Mouse (Mus musculus): ENCODE results near the gene Rfc1. TPM values are rescaled to one million over a fixed set of nuclear protein-coding genes. Genes with fewer than 3 reads are reported as not detected.

Gene Rfc1
- polyA plus RNA-seq, 1 experiment from 2014 or later = 93.8 TPM

DNA sequence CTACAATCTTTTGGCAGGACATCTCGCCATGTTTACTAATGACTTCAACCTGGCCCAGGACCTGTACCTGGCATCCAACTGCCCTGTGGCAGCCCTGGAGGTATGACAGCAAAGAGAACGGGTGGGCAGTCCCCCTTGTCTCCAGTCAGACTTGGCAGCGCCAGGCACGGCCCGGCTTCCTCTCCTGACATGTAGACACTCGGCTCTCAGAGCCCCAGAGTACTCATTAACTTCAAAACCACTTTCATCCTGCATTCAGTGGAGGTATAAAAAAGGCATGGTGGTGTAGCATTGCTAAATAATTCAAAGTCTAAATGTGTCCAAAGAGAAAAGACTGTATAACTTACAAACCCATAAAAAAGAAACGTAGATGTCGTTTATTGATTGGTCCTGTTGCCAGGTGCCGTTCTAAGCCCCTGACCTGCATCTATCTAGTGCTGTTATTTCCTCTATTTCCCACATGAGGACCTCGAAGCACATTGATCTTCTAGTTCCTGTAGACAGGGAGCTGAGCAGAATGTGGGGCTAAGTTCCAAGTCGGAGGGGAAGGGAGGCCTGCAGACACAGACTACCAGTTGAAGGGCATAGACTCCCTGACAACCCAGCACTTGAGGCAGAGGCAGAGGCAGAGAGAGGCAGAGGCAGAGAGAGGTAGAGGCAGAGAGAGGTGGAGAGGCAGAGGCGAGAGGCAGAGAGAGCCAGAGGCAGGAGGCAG lies 104.0 kb downstream of the Rfc1 start:
- Histone ChIP-seq H3K27ac (no peak overlapping the region), H3K9me3 (no peaks in the 10 kb centered on the region), H3K4me1 (no peaks in the 10 kb centered on the region), H3K4me2 (no peak overlapping the region), H3K36me3 (replicated peaks) (peaks cover 28% of the 10 kb centered on the region), H3K9ac (no peak overlapping the region), H3K4me3 (replicated peaks) (no peak overlapping the region), H3K27me3 (no peaks in the 10 kb centered on the region)
- ATAC-seq (ENCODE audit: low FRiP score) = no peak
- 83% methylated on average over 12 of the region's 12 CpGs for WGBS

DNA sequence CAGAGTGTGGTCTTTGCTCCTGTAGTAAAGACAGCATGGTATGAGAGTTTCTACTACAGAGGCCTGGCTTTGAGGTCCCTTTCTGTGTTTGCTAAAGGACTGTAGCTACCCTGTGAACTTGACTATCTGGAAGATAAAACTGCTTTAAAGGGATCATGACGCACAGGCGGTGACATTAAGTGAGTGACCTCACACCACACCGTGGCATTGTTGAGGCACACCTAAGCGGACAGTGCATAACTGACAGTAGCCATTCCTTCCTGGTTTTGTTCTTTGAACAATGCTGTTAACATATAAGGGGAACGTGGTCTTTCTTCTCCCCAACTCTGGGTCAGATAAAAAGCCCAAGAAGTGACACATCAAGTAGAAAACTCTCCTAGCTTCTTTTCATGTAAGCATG lies 111.4 kb downstream of the Rfc1 start:
- no peak for ATAC-seq (ENCODE audit: low FRiP score)
- H3K9ac ChIP-seq = no peak overlapping the region
- H3K27ac ChIP-seq = no peak overlapping the region
- no peak overlapping the region for H3K4me2 ChIP-seq
- no peak overlapping the region for H3K4me3 ChIP-seq (replicated peaks)
- H3K9me3 ChIP-seq = no peaks in the 10 kb centered on the region
- H3K36me3 ChIP-seq (replicated peaks) = peaks cover 40% of the 10 kb centered on the region
- no peaks in the 10 kb centered on the region for H3K27me3 ChIP-seq
- H3K4me1 ChIP-seq = no peaks in the 10 kb centered on the region
- 91% methylated on average over 5 of the region's 5 CpGs for WGBS

DNA sequence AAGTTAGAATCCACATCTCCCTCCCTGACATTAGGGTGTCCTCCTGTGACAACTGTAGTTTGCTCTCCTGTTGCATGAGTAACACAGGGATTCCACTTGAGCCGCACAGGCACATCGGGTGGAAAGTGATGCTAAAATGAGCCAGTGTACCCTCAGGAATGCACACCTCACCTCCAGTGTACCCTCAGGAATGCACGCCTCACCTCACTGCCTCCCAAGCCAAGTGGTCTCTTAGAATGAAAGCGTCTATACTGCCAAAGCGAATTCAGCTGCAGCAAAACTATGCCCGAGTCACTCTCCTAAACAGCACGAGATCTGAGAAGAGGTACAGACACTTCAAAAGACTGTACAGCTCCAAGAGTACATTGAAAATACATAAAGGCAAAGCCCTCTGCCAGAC lies 114.4 kb downstream of the Rfc1 start:
- 84% methylated on average over 7 of the region's 7 CpGs for WGBS
- H3K9ac ChIP-seq = no peak overlapping the region

DNA sequence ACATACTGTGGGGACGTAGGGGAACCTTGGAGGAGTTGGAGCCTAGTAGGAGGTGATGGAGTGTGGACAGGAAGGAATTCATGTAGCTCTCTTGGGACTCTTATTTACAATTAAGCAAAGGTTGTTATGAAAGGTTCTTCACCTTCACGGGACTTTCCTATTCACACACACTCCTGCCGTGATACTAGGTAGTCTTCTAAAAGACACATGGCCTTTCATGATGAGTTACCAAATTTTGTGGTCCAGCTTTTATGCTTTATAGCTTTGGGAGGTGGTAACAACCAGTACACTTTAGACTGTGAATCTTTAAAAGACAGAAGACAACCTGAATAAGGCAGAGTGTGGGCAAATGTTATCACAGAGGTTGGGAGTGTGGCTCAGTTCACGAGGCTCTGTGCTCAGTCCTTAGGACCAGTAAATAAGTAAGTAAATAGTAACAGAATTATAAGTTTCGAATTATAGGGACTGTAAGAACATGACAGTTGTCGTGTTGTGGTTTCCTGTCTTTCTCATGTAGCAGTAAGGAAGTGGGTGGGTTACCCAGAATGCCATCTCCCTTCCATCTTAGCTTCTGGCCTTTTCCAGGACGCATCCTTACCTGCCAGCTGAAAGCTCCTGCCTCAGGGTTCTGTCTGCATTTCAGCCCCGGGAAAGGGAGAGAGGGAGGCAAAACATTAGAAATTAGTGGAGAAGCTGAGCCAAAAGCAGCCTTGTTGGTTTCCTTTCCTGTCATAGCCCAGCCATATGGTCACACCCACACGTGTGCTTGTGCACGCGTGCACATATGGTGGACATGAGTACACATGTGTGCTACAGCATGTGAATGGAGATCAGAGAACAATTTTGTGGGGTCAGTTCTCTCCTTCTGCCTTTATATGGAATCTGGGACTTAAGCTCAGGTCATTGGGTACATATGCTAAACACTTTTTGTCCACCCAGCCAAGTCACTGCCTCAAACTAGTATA lies 117.9 kb downstream of the Rfc1 start:
- no peaks in the 10 kb centered on the region for H3K9me3 ChIP-seq
- H3K4me1 ChIP-seq = no peaks in the 10 kb centered on the region
- WGBS = 91% methylated on average over 11 of the region's 11 CpGs
- H3K27me3 ChIP-seq = no peaks in the 10 kb centered on the region
- no peak overlapping the region for H3K27ac ChIP-seq
- no peak overlapping the region for H3K4me3 ChIP-seq (replicated peaks)
- H3K4me2 ChIP-seq = no peak overlapping the region
- H3K9ac ChIP-seq = no peak overlapping the region
- no peak for ATAC-seq (ENCODE audit: low FRiP score)
- peaks cover 7% of the 10 kb centered on the region for H3K36me3 ChIP-seq (replicated peaks)

More for the DNA sequence above, 114.4 kb downstream of the Rfc1 start:
- no peak overlapping the region for H3K4me3 ChIP-seq (replicated peaks)
- no peaks in the 10 kb centered on the region for H3K27me3 ChIP-seq
- H3K27ac ChIP-seq = no peak overlapping the region
- no peaks in the 10 kb centered on the region for H3K4me1 ChIP-seq
- no peak for ATAC-seq (ENCODE audit: low FRiP score)
- no peak overlapping the region for H3K4me2 ChIP-seq
- H3K36me3 ChIP-seq (replicated peaks) = peaks cover 24% of the 10 kb centered on the region
- no peaks in the 10 kb centered on the region for H3K9me3 ChIP-seq

DNA sequence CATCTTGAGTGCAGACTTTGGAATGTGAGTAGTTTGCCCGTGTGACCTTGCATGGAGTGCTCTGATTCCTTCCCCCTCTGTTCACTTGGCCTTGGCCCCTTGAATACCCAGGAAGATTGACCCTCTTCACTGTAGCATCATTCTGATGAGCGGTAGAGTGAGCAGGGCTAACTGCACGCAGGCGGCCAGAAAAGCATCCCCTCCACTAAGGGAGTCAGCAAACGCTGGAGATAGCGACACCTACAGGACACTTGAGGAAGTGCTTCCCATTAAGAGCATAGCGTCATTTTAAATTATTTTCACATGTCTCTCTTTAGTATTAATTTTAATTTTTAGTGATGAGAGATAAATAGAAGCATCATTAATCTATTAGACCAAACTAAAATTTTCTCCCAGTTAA lies 122.1 kb downstream of the Rfc1 start:
- ATAC-seq (ENCODE audit: low FRiP score) = peak; percentile 53; the same call in 1 of the 2 replicates
- no peaks in the 10 kb centered on the region for H3K4me1 ChIP-seq
- H3K36me3 ChIP-seq (replicated peaks) = no peaks in the 10 kb centered on the region; the same call in 1 of the 2 replicates
- 23% methylated on average over 7 of the region's 7 CpGs for WGBS
- H3K27ac ChIP-seq = no peak overlapping the region
- H3K27me3 ChIP-seq = no peaks in the 10 kb centered on the region
- no peak overlapping the region for H3K9ac ChIP-seq
- H3K9me3 ChIP-seq = no peaks in the 10 kb centered on the region
- H3K4me3 ChIP-seq (replicated peaks) = no peak overlapping the region
- no peak overlapping the region for H3K4me2 ChIP-seq

Other genes with a start within 250 kb of the Rfc1 start
- gene Tmem156, start 243.5 kb downstream of the Rfc1 start, polyA plus RNA-seq (2016; fragmentation: Nextera tagmentation; extraction: Ambion mirVana) = 0.27 TPM in 1 of 2 replicates, not detected in the other
- 47.1 and 47.6 TPM in 2 replicates for gene Klhl5, start 228.1 kb downstream of the Rfc1 start, polyA plus RNA-seq (2016; fragmentation: Nextera tagmentation; extraction: Ambion mirVana)
- 13.8 and 14.8 TPM in 2 replicates for gene Wdr19, start 136.0 kb downstream of the Rfc1 start, polyA plus RNA-seq (2016; fragmentation: Nextera tagmentation; extraction: Ambion mirVana)
- 0.13 TPM in 1 of 2 replicates, not detected in the other for gene Klb, start 12.6 kb upstream of the Rfc1 start, polyA plus RNA-seq (2016; fragmentation: Nextera tagmentation; extraction: Ambion mirVana)
- gene Rpl9, start 55.8 kb upstream of the Rfc1 start, polyA plus RNA-seq (2016; fragmentation: Nextera tagmentation; extraction: Ambion mirVana) = 738 and 747 TPM in 2 replicates
- gene Lias, start 55.8 kb upstream of the Rfc1 start, polyA plus RNA-seq (2016; fragmentation: Nextera tagmentation; extraction: Ambion mirVana) = 61.4 and 66.6 TPM in 2 replicates
- 78.7 and 85.9 TPM in 2 replicates for gene Ugdh, start 100.3 kb upstream of the Rfc1 start, polyA plus RNA-seq (2016; fragmentation: Nextera tagmentation; extraction: Ambion mirVana)
- not detected in 2 replicates for gene Gm43552, start 157.2 kb upstream of the Rfc1 start, polyA plus RNA-seq (2016; fragmentation: Nextera tagmentation; extraction: Ambion mirVana)
- 113 and 118 TPM in 2 replicates for gene Smim14, start 201.5 kb upstream of the Rfc1 start, polyA plus RNA-seq (2016; fragmentation: Nextera tagmentation; extraction: Ambion mirVana)
- 185 and 192 TPM in 2 replicates for gene Ube2k, start 201.6 kb upstream of the Rfc1 start, polyA plus RNA-seq (2016; fragmentation: Nextera tagmentation; extraction: Ambion mirVana)

Measured in forebrain, embryonic 12.5 days (tissue).